Mouse (Mus musculus) ovary, adult 10 weeks (tissue): ENCODE data around the gene Zfp202. TPM values are rescaled to one million over a fixed set of nuclear protein-coding genes. Genes with fewer than 3 reads are reported as not detected.

Experiments used
- polyA plus RNA-seq: library from polyadenylated mRNA; stranded (reverse); fragments of 350-450 nt; fragmentation: Illumina TruSeq; extraction: RNeasy Lipid Tissue Mini Kit (QIAGEN cat#74804); gene quantifications from one replicate; pipeline ENCODE4 v1.2.3, GENCODE M21; 2014

Gene Zfp202
- polyA plus RNA-seq: 9.3 TPM

GRCm38 (mm10) chr9:40192098-40193038 lies at the start of gene Zfp202:
Gene Zfp202, plus strand, starts transcription at chr9:40192316.

GRCm38 (mm10) chr9:40180620-40181019 lies 11.5 kb upstream of the Zfp202 start, which contains the start of gene Olfr986:
Gene Olfr986, plus strand, starts transcription at chr9:40180920.

Other genes with a start within 250 kb of the Zfp202 start
- not detected for gene Olfr975, start 240.3 kb upstream of the Zfp202 start, polyA plus RNA-seq
- gene Olfr976, start 231.2 kb upstream of the Zfp202 start, polyA plus RNA-seq: 10.5 TPM
- gene Olfr978, start 200.2 kb upstream of the Zfp202 start, polyA plus RNA-seq: not detected
- gene Olfr979, start 188.9 kb upstream of the Zfp202 start, polyA plus RNA-seq: not detected
- not detected for gene Olfr980, start 182.7 kb upstream of the Zfp202 start, polyA plus RNA-seq
- not detected for gene Olfr981, start 170.9 kb upstream of the Zfp202 start, polyA plus RNA-seq
- gene Olfr982, start 118.5 kb upstream of the Zfp202 start, polyA plus RNA-seq: not detected
- gene Olfr983, start 98.7 kb upstream of the Zfp202 start, polyA plus RNA-seq: not detected
- gene Olfr984, start 78.1 kb upstream of the Zfp202 start, polyA plus RNA-seq: not detected
- not detected for gene Olfr985, start 62.1 kb upstream of the Zfp202 start, polyA plus RNA-seq
- not detected for gene Tmem225, start 44.2 kb upstream of the Zfp202 start, polyA plus RNA-seq
- not detected for gene Olfr986, start 11.4 kb upstream of the Zfp202 start, polyA plus RNA-seq
- gene Scn3b, start 76.9 kb downstream of the Zfp202 start, polyA plus RNA-seq: 2.3 TPM